Mouse (Mus musculus) liver, adult 2 months (tissue): ENCODE data around the gene Mknk1.

Experiments
- CTCF ChIP-seq: fragments of 200-500 bp; IDR thresholded peaks from 2 replicates; pipeline ENCODE4 v1.5.1; 2011; ENCODE audit warnings: low read depth, low read length, control low read depth
- POLR2A ChIP-seq: fragments of 200-500 bp; IDR thresholded peaks from 2 replicates; pipeline ENCODE4 v1.6.1; 2011; ENCODE audit warnings: low read length, control low read depth; ENCODE audit not compliant: insufficient read depth; ENCODE audit errors: extremely low read depth

GRCm38 (mm10) chr4:115820944-115821343, 18.1 kb upstream of the Mknk1 start:
- no peak for TF ChIP-seq POLR2A
- no peak for TF ChIP-seq CTCF
